ENCODE assay signal across 12 mouse cellular contexts in the genomic region with DNA sequence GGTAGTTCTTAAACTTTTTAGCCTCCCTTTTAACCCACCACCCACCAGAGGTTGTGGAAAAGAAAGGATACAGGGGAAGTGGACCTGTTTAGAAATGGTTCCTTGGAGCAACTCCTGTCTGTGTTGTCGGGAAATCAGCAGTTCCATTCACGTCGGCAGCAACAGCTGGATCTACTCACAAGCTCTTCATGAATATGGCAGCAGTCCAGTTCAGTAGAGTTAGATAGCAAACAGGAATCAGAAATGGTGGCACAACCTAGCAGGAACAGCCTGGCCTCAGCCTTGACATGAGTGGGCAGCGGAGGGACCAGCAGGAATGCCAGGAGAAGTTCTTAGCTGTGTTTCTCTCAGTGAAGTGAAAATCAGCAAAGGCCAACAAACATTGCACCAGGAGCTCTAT.
"Had no signal": no experiment of that assay in that cellular context is flagged by ENCODE, and none has a peak within 500 bp of the region (broad histone marks: within the 10 kb centered on the region; RNA-seq: fewer than 3 reads in every experiment).

No protein-coding gene starts in this region.

- H3K4me1 ChIP-seq: limb, embryonic 13.5 days; midbrain, embryonic 10.5 days; neural tube, embryonic 15.5 days had no signal

- H3K4me2 ChIP-seq: limb, embryonic 13.5 days; neural tube, embryonic 15.5 days had no signal

- H3K9ac ChIP-seq: limb, embryonic 13.5 days; liver, embryonic 14.5 days; neural tube, embryonic 15.5 days had no signal

- DNase-seq: kidney, adult 2 months; kidney, postnatal 36 days; left cerebral cortex, postnatal 4 days; midbrain, embryonic 14.5 days; thymus, postnatal 4 days had no signal

- H3K27ac ChIP-seq: hindbrain, postnatal 0 days; limb, embryonic 13.5 days; liver, embryonic 14.5 days; midbrain, embryonic 10.5 days; neural tube, embryonic 15.5 days; stomach, postnatal 0 days had no signal

- ATAC-seq: hindbrain, postnatal 0 days had no signal

- H3K27me3 ChIP-seq: limb, embryonic 13.5 days; neural tube, embryonic 15.5 days had no signal

- H3K4me3 ChIP-seq: limb, embryonic 13.5 days; midbrain, embryonic 10.5 days; myocyte; neural tube, embryonic 15.5 days had no signal

- H3K36me3 ChIP-seq: limb, embryonic 13.5 days; midbrain, embryonic 10.5 days; neural tube, embryonic 15.5 days had no signal
